Mouse (Mus musculus): ENCODE data around the gene Clptm1.

DNA sequence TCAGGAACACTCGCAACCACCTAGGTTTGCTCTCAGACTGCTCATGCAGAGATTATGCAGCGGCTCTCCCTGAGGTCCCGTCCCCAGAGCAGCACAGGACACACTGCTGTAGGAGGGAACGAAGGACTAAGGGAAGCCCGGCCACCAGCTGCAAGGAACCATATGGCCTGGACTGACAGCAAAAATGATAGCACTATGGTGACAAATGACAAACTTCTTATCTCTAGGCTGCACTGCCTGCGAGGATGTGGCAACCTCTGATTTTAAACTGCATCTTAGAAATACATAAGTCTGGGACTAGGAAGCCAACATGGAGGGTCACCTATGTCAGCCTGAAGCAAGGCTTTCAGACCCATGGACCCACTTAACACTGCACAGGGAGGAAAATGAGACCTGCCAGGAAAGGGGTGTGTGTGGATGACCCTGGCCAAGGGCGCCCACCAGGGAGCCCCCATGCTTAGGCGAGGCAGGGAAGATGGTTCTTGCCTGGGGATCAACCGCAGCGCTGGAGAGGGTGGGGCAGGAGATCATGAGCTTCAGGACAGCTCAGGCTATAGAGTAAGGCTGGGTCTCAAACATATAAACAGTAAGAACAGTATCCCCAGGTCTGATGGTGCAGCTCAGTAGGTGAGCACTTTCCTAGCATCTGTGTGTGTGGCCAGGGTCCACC is 71.6 kb downstream of the Clptm1 start:
- TF ChIP-seq CTCF (IDR thresholded peaks at IDR 0.05; ENCODE audit: low read depth) (no peak), EP300 (IDR thresholded peaks at IDR 0.05; ENCODE audit: low read depth) (peak; percentile 82)
